Mouse (Mus musculus) bone marrow macrophage, adult 2 months (primary cell): Measurements from ENCODE around the gene Itga2b.

Experiments used
- CTCF ChIP-seq: IDR thresholded peaks from 2 replicates; pipeline ENCODE4 v1.5.1; 2012; ENCODE audit warnings: low read depth, mild to moderate bottlenecking, low read length, moderate library complexity
- POLR2A ChIP-seq: IDR thresholded peaks from 2 replicates; pipeline ENCODE4 v1.6.1; 2012; ENCODE audit warnings: mild to moderate bottlenecking, low read depth, low read length, borderline replicate concordance

- TF ChIP-seq POLR2A (no peak), CTCF (no peak)
Measured at GRCm38 (mm10) chr11:102445264-102445890, 24.5 kb downstream of the Itga2b start.
